Mouse (Mus musculus) heart, embryonic 16.5 days (tissue): ENCODE results near the gene Scamp1. TPM values are rescaled to one million over a fixed set of nuclear protein-coding genes. Genes with fewer than 3 reads are reported as not detected.
A peak's percentile ranks its signal among the peaks of the same experiment; 100 is the strongest.

Experiments used
- ATAC-seq: fragments of 200-750 bp; cut with Nextera tagmentation; replicated peaks from 2 replicates; pipeline ENCODE4 v1.8.0; 2017; ENCODE audit warnings: moderate number of reproducible peaks; ENCODE audit not compliant: insufficient read depth, low FRiP score; ENCODE audit errors: extremely low read depth
- H3K27ac ChIP-seq: fragments of 300-500 bp; sonication (generic); 2 replicates; pipeline ENCODE4 v1.5.1; 2014; ENCODE audit warnings: mild to moderate bottlenecking, low read length, control low read depth, moderate library complexity
- H3K27me3 ChIP-seq: fragments of 300-500 bp; sonication (generic); 2 replicates; pipeline ENCODE4 v1.6.1; 2014; ENCODE audit warnings: low read length, mixed read lengths; ENCODE audit not compliant: control insufficient read depth, insufficient read depth
- H3K36me3 ChIP-seq: fragments of 300-500 bp; sonication (generic); 2 replicates; pipeline ENCODE4 v1.6.1; 2014; ENCODE audit not compliant: control insufficient read depth, insufficient read depth
- H3K4me1 ChIP-seq: fragments of 300-500 bp; sonication (generic); 2 replicates; pipeline ENCODE4 v1.6.1; 2014; ENCODE audit warnings: low read length, mixed read lengths; ENCODE audit not compliant: control insufficient read depth, insufficient read depth
- H3K4me2 ChIP-seq: fragments of 300-500 bp; sonication (generic); 2 replicates; pipeline ENCODE4 v1.6.1; 2014; ENCODE audit warnings: low read depth, mild to moderate bottlenecking, control low read depth, low read length
- H3K4me3 ChIP-seq: fragments of 300-500 bp; sonication (generic); 2 replicates; pipeline ENCODE4 v1.5.1; 2014; ENCODE audit warnings: mild to moderate bottlenecking, control low read depth, low read length
- H3K9ac ChIP-seq: fragments of 300-500 bp; sonication (generic); 2 replicates; pipeline ENCODE4 v1.6.1; 2014; ENCODE audit warnings: low read length, control low read depth
- H3K9me3 ChIP-seq: fragments of 300-500 bp; sonication (generic); replicated peaks from 2 replicates; pipeline ENCODE4 v1.6.1; 2016; ENCODE audit warnings: low read length; ENCODE audit not compliant: control insufficient read depth
- WGBS: fragments of 180-500 bp; shearing (Covaris S2); extraction: QIAGEN DNeasy Blood & Tissue Kit; methylation state at CpG from one replicate; pipeline ENCODE4 v1.1.7; 2014; 5-methylcytosine and 5-hydroxymethylcytosine counted together
- polyA plus RNA-seq: library from polyadenylated mRNA; unstranded; fragments of >200 nt; fragmentation: Nextera tagmentation; extraction: Ambion mirVana; gene quantifications from 2 replicates; pipeline ENCODE4 v1.2.1, GENCODE M21; 2015

The Scamp1 gene
- polyA plus RNA-seq, 1 experiment from 2014 or later, result 25.9 TPM

GRCm38 (mm10) chr13:94171612-94172011, 114.0 kb downstream of the Scamp1 start:
- peaks cover 38% of the 10 kb centered on the region for H3K4me1 ChIP-seq
- H3K4me3 ChIP-seq, result no peak overlapping the region
- no peaks in the 10 kb centered on the region for H3K27me3 ChIP-seq
- H3K9me3 ChIP-seq, result no peaks in the 10 kb centered on the region
- 51% methylated on average over 5 of the region's 5 CpGs for WGBS
- H3K27ac ChIP-seq, result peak overlapping the region; percentile 25
- no peaks in the 10 kb centered on the region for H3K36me3 ChIP-seq
- H3K9ac ChIP-seq, result no peak overlapping the region
- no peak for ATAC-seq
- no peak overlapping the region for H3K4me2 ChIP-seq

- Histone ChIP-seq H3K27ac (no peak overlapping the region), H3K36me3 (no peaks in the 10 kb centered on the region), H3K9ac (no peak overlapping the region), H3K4me3 (no peak overlapping the region), H3K27me3 (no peaks in the 10 kb centered on the region), H3K9me3 (no peaks in the 10 kb centered on the region), H3K4me1 (peaks cover 30% of the 10 kb centered on the region), H3K4me2 (no peak overlapping the region)
- no peak for ATAC-seq
- 50% methylated on average over 6 of the region's 6 CpGs for WGBS
Observed at GRCm38 (mm10) chr13:94169325-94169916, 116.2 kb downstream of the Scamp1 start.

GRCm38 (mm10) chr13:94168319-94168718, 117.3 kb downstream of the Scamp1 start:
- Histone ChIP-seq H3K4me1 (peaks cover 21% of the 10 kb centered on the region), H3K36me3 (no peaks in the 10 kb centered on the region), H3K27ac (no peak overlapping the region), H3K9ac (no peak overlapping the region), H3K27me3 (no peaks in the 10 kb centered on the region), H3K9me3 (no peaks in the 10 kb centered on the region), H3K4me3 (no peak overlapping the region), H3K4me2 (no peak overlapping the region)
- ATAC-seq, result no peak
- WGBS, result 85% methylated on average over 5 of the region's 5 CpGs

- H3K9ac ChIP-seq, result no peak overlapping the region
- peaks cover 6% of the 10 kb centered on the region for H3K4me1 ChIP-seq
- no peak overlapping the region for H3K4me2 ChIP-seq
- H3K4me3 ChIP-seq, result no peak overlapping the region
- H3K9me3 ChIP-seq, result no peaks in the 10 kb centered on the region
- H3K36me3 ChIP-seq, result no peaks in the 10 kb centered on the region
- no peak overlapping the region for H3K27ac ChIP-seq
- no peak for ATAC-seq
- 58% methylated on average over 6 of the region's 6 CpGs for WGBS
- H3K27me3 ChIP-seq, result no peaks in the 10 kb centered on the region
Observed at GRCm38 (mm10) chr13:94164501-94164900, 121.2 kb downstream of the Scamp1 start.

GRCm38 (mm10) chr13:94159478-94160220, 126.0 kb downstream of the Scamp1 start:
- no peak overlapping the region for H3K4me3 ChIP-seq
- peaks cover 15% of the 10 kb centered on the region for H3K4me1 ChIP-seq
- 76% methylated on average over 7 of the region's 7 CpGs for WGBS
- no peaks in the 10 kb centered on the region for H3K36me3 ChIP-seq
- ATAC-seq, result no peak
- H3K9ac ChIP-seq, result no peak overlapping the region
- no peaks in the 10 kb centered on the region for H3K27me3 ChIP-seq
- H3K4me2 ChIP-seq, result no peak overlapping the region
- H3K27ac ChIP-seq, result peak overlapping the region; percentile 67
- H3K9me3 ChIP-seq, result peaks cover 2% of the 10 kb centered on the region; the same call in 1 of the 2 replicates

GRCm38 (mm10) chr13:94158864-94159477, 126.7 kb downstream of the Scamp1 start:
- Histone ChIP-seq H3K36me3 (no peaks in the 10 kb centered on the region), H3K4me3 (no peak overlapping the region), H3K27ac (peak overlapping the region; percentile 79), H3K9ac (no peak overlapping the region), H3K9me3 (peaks cover 2% of the 10 kb centered on the region; the same call in 1 of the 2 replicates), H3K27me3 (no peaks in the 10 kb centered on the region), H3K4me2 (0 out of 2 replicates have a peak overlapping the region, but pooled peaks have one; percentile 2), H3K4me1 (peaks cover 15% of the 10 kb centered on the region)
- WGBS, result 33% methylated on average over 6 of the region's 6 CpGs
- ATAC-seq, result peak; percentile 52; the same call in 1 of the 2 replicates

- no peak overlapping the region for H3K27ac ChIP-seq
- no peaks in the 10 kb centered on the region for H3K27me3 ChIP-seq
- WGBS, result 57% methylated on average over 9 of the region's 9 CpGs
- peaks cover 15% of the 10 kb centered on the region for H3K4me1 ChIP-seq
- ATAC-seq, result no peak
- peaks cover 2% of the 10 kb centered on the region; the same call in 1 of the 2 replicates for H3K9me3 ChIP-seq
- no peaks in the 10 kb centered on the region for H3K36me3 ChIP-seq
- H3K4me2 ChIP-seq, result no peak overlapping the region
- no peak overlapping the region for H3K4me3 ChIP-seq
- H3K9ac ChIP-seq, result no peak overlapping the region
Observed at GRCm38 (mm10) chr13:94155657-94156429, 129.8 kb downstream of the Scamp1 start.

- no peak overlapping the region for H3K4me2 ChIP-seq
- WGBS, result 83% methylated on average over 15 of the region's 15 CpGs
- H3K9me3 ChIP-seq, result peaks cover 2% of the 10 kb centered on the region; the same call in 1 of the 2 replicates
- no peak overlapping the region for H3K9ac ChIP-seq
- H3K27me3 ChIP-seq, result no peaks in the 10 kb centered on the region
- H3K4me3 ChIP-seq, result no peak overlapping the region
- no peak for ATAC-seq
- no peaks in the 10 kb centered on the region for H3K36me3 ChIP-seq
- peaks cover 13% of the 10 kb centered on the region for H3K4me1 ChIP-seq
- no peak overlapping the region for H3K27ac ChIP-seq
Observed at GRCm38 (mm10) chr13:94154512-94155296, 131.0 kb downstream of the Scamp1 start.
